Mouse (Mus musculus) midbrain, embryonic 11.5 days (tissue): ENCODE measurements around the gene Hivep2. TPM values are rescaled to one million over a fixed set of nuclear protein-coding genes. Genes with fewer than 3 reads are reported as not detected.
A peak's percentile ranks its signal among the peaks of the same experiment; 100 is the strongest.

Source experiments
- ATAC-seq: fragments of 200-750 bp; cut with Nextera tagmentation; 2 replicates; pipeline ENCODE4 v1.8.0; 2017; ENCODE audit warnings: moderate TSS enrichment, moderate library complexity; ENCODE audit not compliant: low FRiP score
- DNase-seq: peaks from one replicate; pipeline ENCODE4 v3.0.0; 2015; ENCODE audit warnings: low spot score; ENCODE audit errors: missing footprints
- H3K27ac ChIP-seq: fragments of 300-500 bp; sonication (generic); 2 replicates; pipeline ENCODE4 v1.5.1; 2014; ENCODE audit warnings: low read depth, low read length
- H3K27me3 ChIP-seq: fragments of 300-500 bp; sonication (generic); 2 replicates; pipeline ENCODE4 v1.6.1; 2014; ENCODE audit warnings: mild to moderate bottlenecking, low read length, moderate library complexity, mixed read lengths; ENCODE audit not compliant: control insufficient read depth, insufficient read depth
- H3K36me3 ChIP-seq: fragments of 300-500 bp; sonication (generic); 2 replicates; pipeline ENCODE4 v1.6.1; 2014; ENCODE audit warnings: mild to moderate bottlenecking, low read length, moderate library complexity, mixed read lengths; ENCODE audit not compliant: control insufficient read depth, insufficient read depth
- H3K4me1 ChIP-seq: fragments of 300-500 bp; sonication (generic); 2 replicates; pipeline ENCODE4 v1.6.1; 2014; ENCODE audit warnings: low read length; ENCODE audit not compliant: control insufficient read depth, insufficient read depth
- H3K4me2 ChIP-seq: fragments of 300-500 bp; sonication (generic); 2 replicates; pipeline ENCODE4 v1.6.1; 2014; ENCODE audit warnings: mild to moderate bottlenecking, moderate library complexity
- H3K4me3 ChIP-seq: fragments of 300-500 bp; sonication (generic); 2 replicates; pipeline ENCODE4 v1.5.1; 2014; ENCODE audit warnings: low read depth, low read length
- H3K9ac ChIP-seq: fragments of 300-500 bp; sonication (generic); 2 replicates; pipeline ENCODE4 v1.6.1; 2014; ENCODE audit warnings: low read length
- H3K9me3 ChIP-seq: fragments of 300-500 bp; sonication (generic); 2 replicates; pipeline ENCODE4 v1.6.1; 2016; ENCODE audit warnings: low read length; ENCODE audit not compliant: control insufficient read depth
- WGBS: fragments of 180-500 bp; shearing (Covaris S2); extraction: QIAGEN DNeasy Blood & Tissue Kit; methylation state at CpG from one replicate; pipeline ENCODE4 v1.1.7; 2014; 5-methylcytosine and 5-hydroxymethylcytosine counted together
- polyA plus RNA-seq: library from polyadenylated mRNA; unstranded; fragments of >200 nt; fragmentation: Nextera tagmentation; extraction: Ambion mirVana; gene quantifications from 2 replicates; pipeline ENCODE4 v1.2.1, GENCODE M21; 2014

The Hivep2 gene
- polyA plus RNA-seq, 1 experiment from 2014 or later, result 5.4 TPM

- Histone ChIP-seq H3K27ac (no peak overlapping the region), H3K4me1 (no peaks in the 10 kb centered on the region), H3K9me3 (no peaks in the 10 kb centered on the region), H3K4me2 (no peak overlapping the region), H3K4me3 (no peak overlapping the region), H3K36me3 (no peaks in the 10 kb centered on the region), H3K27me3 (no peaks in the 10 kb centered on the region), H3K9ac (no peak overlapping the region)
- DNase-seq (no peak), ATAC-seq (no peak)
- WGBS, result 85% methylated on average over 4 of the region's 4 CpGs
Measured at GRCm38 (mm10) chr10:13997336-13997735, 31.5 kb downstream of the Hivep2 start.

GRCm38 (mm10) chr10:14004769-14005517 is 39.1 kb downstream of the Hivep2 start:
- 65% methylated on average over 4 of the region's 4 CpGs for WGBS
- Histone ChIP-seq H3K4me2 (no peak overlapping the region), H3K4me3 (no peak overlapping the region), H3K9me3 (no peaks in the 10 kb centered on the region), H3K4me1 (no peaks in the 10 kb centered on the region; the same call in 1 of the 2 replicates), H3K9ac (no peak overlapping the region), H3K36me3 (no peaks in the 10 kb centered on the region), H3K27me3 (no peaks in the 10 kb centered on the region), H3K27ac (no peak overlapping the region)
- no peak for DNase-seq
- 0 out of 2 replicates have a peak, but pooled peaks have one; percentile 42 for ATAC-seq

- Histone ChIP-seq H3K4me1 (no peaks in the 10 kb centered on the region; the same call in 1 of the 2 replicates), H3K36me3 (no peaks in the 10 kb centered on the region), H3K27me3 (no peaks in the 10 kb centered on the region), H3K9me3 (no peaks in the 10 kb centered on the region), H3K4me3 (no peak overlapping the region), H3K27ac (no peak overlapping the region), H3K9ac (no peak overlapping the region), H3K4me2 (no peak overlapping the region)
- DNase-seq (no peak), ATAC-seq (no peak)
- WGBS, result 84% methylated on average over 2 of the region's 2 CpGs
Measured at GRCm38 (mm10) chr10:14009721-14010120, 43.8 kb downstream of the Hivep2 start.

GRCm38 (mm10) chr10:14016287-14016970 is 50.6 kb downstream of the Hivep2 start:
- Histone ChIP-seq H3K9ac (no peak overlapping the region), H3K36me3 (no peaks in the 10 kb centered on the region), H3K4me3 (no peak overlapping the region), H3K4me2 (no peak overlapping the region), H3K27ac (no peak overlapping the region), H3K9me3 (no peaks in the 10 kb centered on the region), H3K27me3 (no peaks in the 10 kb centered on the region), H3K4me1 (peaks cover 6% of the 10 kb centered on the region; the same call in 1 of the 2 replicates)
- ATAC-seq (no peak), DNase-seq (no peak)
- WGBS, result 55% methylated on average over 13 of the region's 13 CpGs

GRCm38 (mm10) chr10:14017338-14017737 is 51.5 kb downstream of the Hivep2 start:
- Histone ChIP-seq H3K4me1 (peaks cover 6% of the 10 kb centered on the region; the same call in 1 of the 2 replicates), H3K36me3 (no peaks in the 10 kb centered on the region), H3K27me3 (no peaks in the 10 kb centered on the region), H3K4me3 (no peak overlapping the region), H3K9ac (no peak overlapping the region), H3K27ac (no peak overlapping the region), H3K4me2 (no peak overlapping the region), H3K9me3 (no peaks in the 10 kb centered on the region)
- 58% methylated on average over 2 of the region's 2 CpGs for WGBS
- ATAC-seq (no peak), DNase-seq (no peak)

- no peaks in the 10 kb centered on the region for H3K36me3 ChIP-seq
- H3K4me2 ChIP-seq, result peak overlapping the region; percentile 27; the same call in 1 of the 2 replicates
- DNase-seq (peak; percentile 89), ATAC-seq (peak; percentile 22; the same call in 1 of the 2 replicates)
- H3K9ac ChIP-seq, result no peak overlapping the region
- H3K27ac ChIP-seq, result no peak overlapping the region
- H3K9me3 ChIP-seq, result no peaks in the 10 kb centered on the region
- H3K4me1 ChIP-seq, result peaks cover 6% of the 10 kb centered on the region; the same call in 1 of the 2 replicates
- H3K27me3 ChIP-seq, result no peaks in the 10 kb centered on the region
- H3K4me3 ChIP-seq, result no peak overlapping the region
- 8% methylated on average over 12 of the region's 12 CpGs for WGBS
Measured at GRCm38 (mm10) chr10:14017822-14018364, 52.0 kb downstream of the Hivep2 start.

GRCm38 (mm10) chr10:14018672-14019071 is 52.8 kb downstream of the Hivep2 start:
- H3K9me3 ChIP-seq, result no peaks in the 10 kb centered on the region
- no peak overlapping the region for H3K4me2 ChIP-seq
- DNase-seq (no peak), ATAC-seq (no peak)
- H3K27me3 ChIP-seq, result no peaks in the 10 kb centered on the region
- H3K27ac ChIP-seq, result no peak overlapping the region
- H3K4me1 ChIP-seq, result peaks cover 6% of the 10 kb centered on the region; the same call in 1 of the 2 replicates
- H3K9ac ChIP-seq, result no peak overlapping the region
- 37% methylated on average over 7 of the region's 7 CpGs for WGBS
- no peak overlapping the region for H3K4me3 ChIP-seq
- no peaks in the 10 kb centered on the region for H3K36me3 ChIP-seq

GRCm38 (mm10) chr10:14019198-14019597 is 53.3 kb downstream of the Hivep2 start:
- Histone ChIP-seq H3K4me3 (no peak overlapping the region), H3K9me3 (no peaks in the 10 kb centered on the region), H3K27ac (no peak overlapping the region), H3K36me3 (no peaks in the 10 kb centered on the region), H3K9ac (no peak overlapping the region), H3K27me3 (no peaks in the 10 kb centered on the region), H3K4me1 (peaks cover 6% of the 10 kb centered on the region; the same call in 1 of the 2 replicates), H3K4me2 (no peak overlapping the region)
- WGBS, result 64% methylated on average over 3 of the region's 3 CpGs
- ATAC-seq, result no peak
- no peak for DNase-seq

- ATAC-seq, result 0 out of 2 replicates have a peak, but pooled peaks have one; percentile 19
- WGBS, result 56% methylated on average over 7 of the region's 7 CpGs
- Histone ChIP-seq H3K27ac (no peak overlapping the region), H3K4me3 (no peak overlapping the region), H3K27me3 (no peaks in the 10 kb centered on the region), H3K4me2 (no peak overlapping the region), H3K36me3 (no peaks in the 10 kb centered on the region), H3K4me1 (peaks cover 6% of the 10 kb centered on the region; the same call in 1 of the 2 replicates), H3K9me3 (no peaks in the 10 kb centered on the region), H3K9ac (no peak overlapping the region)
- no peak for DNase-seq
Measured at GRCm38 (mm10) chr10:14020253-14020652, 54.4 kb downstream of the Hivep2 start.
